Mouse (Mus musculus): Measurements from ENCODE around the gene Kcnb1. TPM values are rescaled to one million over a fixed set of nuclear protein-coding genes. Genes with fewer than 3 reads are reported as not detected.
A peak's percentile ranks its signal among the peaks of the same experiment; 100 is the strongest.

Gene Kcnb1
- polyA plus RNA-seq, 1 experiment from 2014 or later: 1.5 TPM

DNA sequence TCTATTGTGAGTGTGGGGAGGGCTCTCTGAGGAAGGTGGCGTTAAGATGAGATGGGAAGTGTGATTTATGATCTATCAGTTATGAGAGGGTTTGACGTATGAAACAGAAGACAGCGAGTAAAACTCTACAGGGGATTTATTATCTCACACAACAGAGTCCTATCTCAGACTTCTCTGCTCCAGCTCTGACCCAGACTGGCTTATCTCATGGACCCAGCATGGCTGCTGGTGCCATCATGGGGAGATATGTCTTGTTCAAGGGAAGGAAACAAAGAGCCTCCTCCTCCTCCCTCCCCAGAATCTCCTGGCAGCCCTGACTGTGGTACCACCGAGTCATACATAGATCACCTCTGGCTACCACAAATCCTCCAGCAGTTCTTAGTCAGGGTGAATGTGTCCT, 48.1 kb downstream of the Kcnb1 start:
- no peak for ATAC-seq (ENCODE audit: insufficient read depth, low FRiP score, low read depth)
- 0 out of 2 replicates have a peak, but pooled peaks cover 3% of the 10 kb centered on the region for H3K4me1 ChIP-seq
- no peaks in the 10 kb centered on the region for H3K36me3 ChIP-seq
- H3K4me2 ChIP-seq: no peak overlapping the region
- H3K4me3 ChIP-seq (replicated peaks): no peak overlapping the region
- H3K27ac ChIP-seq: no peak overlapping the region
- WGBS: 71% methylated on average over 4 of the region's 4 CpGs
- 0 out of 2 replicates have a peak, but pooled peaks cover 3% of the 10 kb centered on the region for H3K27me3 ChIP-seq (replicated peaks)
- H3K9ac ChIP-seq: no peak overlapping the region
- no peaks in the 10 kb centered on the region for H3K9me3 ChIP-seq

DNA sequence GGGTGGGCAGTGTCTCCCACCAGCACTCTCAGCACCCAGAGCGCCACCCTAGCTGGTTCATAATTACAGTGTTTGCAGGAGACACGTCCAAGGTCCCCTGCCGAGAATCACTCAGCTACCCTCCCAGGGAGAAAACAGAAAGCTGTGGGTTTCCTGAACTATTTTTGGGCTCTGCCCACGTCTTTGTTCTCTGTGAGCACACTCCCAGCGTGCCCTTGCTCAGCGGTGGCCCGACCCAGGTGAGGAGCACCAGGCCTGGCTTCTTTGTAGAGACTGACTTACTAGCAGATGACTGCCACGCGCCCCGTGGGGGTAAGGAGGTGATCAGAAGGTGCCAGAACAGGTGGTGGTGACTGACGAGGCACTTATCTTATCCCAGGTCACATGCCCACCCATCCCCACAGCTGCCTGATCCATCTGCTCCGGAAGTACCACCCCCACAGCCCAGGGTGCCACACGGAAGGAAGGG, 50.1 kb downstream of the Kcnb1 start:
- 53% methylated on average over 13 of the region's 13 CpGs for WGBS
- Histone ChIP-seq H3K4me1 (0 out of 2 replicates have a peak, but pooled peaks cover 3% of the 10 kb centered on the region), H3K36me3 (no peaks in the 10 kb centered on the region), H3K4me2 (no peak overlapping the region), H3K4me3 (replicated peaks) (no peak overlapping the region), H3K9ac (no peak overlapping the region), H3K9me3 (no peaks in the 10 kb centered on the region), H3K27me3 (replicated peaks) (no peaks in the 10 kb centered on the region), H3K27ac (no peak overlapping the region)
- ATAC-seq (ENCODE audit: insufficient read depth, low FRiP score, low read depth): no peak

DNA sequence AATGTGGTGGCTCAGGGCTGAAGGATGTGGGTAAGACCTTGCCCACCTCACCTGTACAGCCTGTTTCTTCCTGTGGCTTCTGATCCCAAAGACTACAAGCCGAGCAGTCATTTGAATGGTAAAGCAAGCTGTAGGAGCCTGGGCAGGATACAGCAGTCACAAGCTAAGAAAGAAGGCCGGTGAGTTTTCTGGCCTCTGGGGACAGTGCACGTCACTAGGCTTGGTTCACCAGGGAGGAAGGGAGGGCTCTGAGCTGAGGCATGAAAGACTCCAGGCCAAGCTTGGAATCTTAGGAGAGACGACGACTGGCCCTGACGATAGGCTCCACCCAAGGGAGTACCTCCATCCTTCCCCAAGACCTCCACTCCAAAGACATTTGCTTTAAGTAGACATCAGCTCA, 51.3 kb downstream of the Kcnb1 start:
- H3K27me3 ChIP-seq (replicated peaks): no peaks in the 10 kb centered on the region
- H3K9ac ChIP-seq: no peak overlapping the region
- no peak overlapping the region for H3K4me2 ChIP-seq
- H3K4me3 ChIP-seq (replicated peaks): no peak overlapping the region
- WGBS: 67% methylated on average over 6 of the region's 6 CpGs
- H3K36me3 ChIP-seq: no peaks in the 10 kb centered on the region
- H3K27ac ChIP-seq: no peak overlapping the region
- H3K9me3 ChIP-seq: no peaks in the 10 kb centered on the region
- no peaks in the 10 kb centered on the region for H3K4me1 ChIP-seq
- no peak for ATAC-seq (ENCODE audit: insufficient read depth, low FRiP score, low read depth)

DNA sequence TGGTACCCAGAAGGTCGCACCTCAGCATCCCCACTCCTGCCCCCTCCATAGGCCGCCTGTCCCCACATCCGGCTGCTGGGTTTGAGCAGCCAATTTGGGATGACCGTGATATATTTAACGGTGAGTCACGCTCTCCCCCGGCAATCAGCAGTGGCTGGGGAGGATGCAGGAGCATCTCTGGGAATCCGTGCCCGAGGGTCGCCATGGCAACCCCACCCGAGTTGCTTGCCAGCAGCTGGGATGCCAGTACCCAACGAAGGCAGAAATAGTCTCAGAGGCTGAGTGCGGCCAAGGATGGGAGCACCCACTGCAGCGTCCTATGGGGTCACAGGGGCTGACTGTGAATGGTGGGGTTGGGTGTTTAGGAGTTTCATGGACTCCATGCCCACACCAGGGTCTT, 53.0 kb downstream of the Kcnb1 start:
- Histone ChIP-seq H3K9ac (no peak overlapping the region), H3K9me3 (no peaks in the 10 kb centered on the region), H3K27ac (no peak overlapping the region), H3K4me3 (replicated peaks) (no peak overlapping the region), H3K36me3 (no peaks in the 10 kb centered on the region), H3K4me1 (no peaks in the 10 kb centered on the region), H3K27me3 (replicated peaks) (no peaks in the 10 kb centered on the region), H3K4me2 (no peak overlapping the region)
- ATAC-seq (ENCODE audit: insufficient read depth, low FRiP score, low read depth): no peak
- 77% methylated on average over 14 of the region's 14 CpGs for WGBS

DNA sequence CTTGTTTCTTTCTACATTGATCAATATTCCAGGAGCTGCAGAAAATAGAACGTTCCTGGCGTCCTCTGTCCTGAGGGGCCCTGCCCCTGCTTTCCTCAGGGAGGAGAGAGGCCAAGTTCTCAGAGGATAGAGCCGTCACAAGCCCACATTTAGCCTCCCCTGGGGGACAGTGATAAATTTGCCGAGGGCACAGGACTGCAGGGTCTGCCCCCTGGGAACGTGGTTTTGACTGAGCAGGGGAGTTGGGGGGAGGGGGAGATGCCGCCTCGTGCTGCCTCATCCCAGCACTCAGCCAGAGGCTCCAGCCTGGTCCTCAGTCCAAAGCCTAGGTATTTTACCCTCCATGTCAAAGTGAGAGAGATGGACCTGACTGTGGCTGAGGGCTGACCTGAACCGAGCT, 57.9 kb downstream of the Kcnb1 start:
- Histone ChIP-seq H3K27me3 (replicated peaks) (no peaks in the 10 kb centered on the region), H3K9me3 (no peaks in the 10 kb centered on the region), H3K4me1 (peaks cover 23% of the 10 kb centered on the region), H3K27ac (no peak overlapping the region), H3K4me3 (replicated peaks) (no peak overlapping the region), H3K9ac (no peak overlapping the region), H3K36me3 (no peaks in the 10 kb centered on the region), H3K4me2 (no peak overlapping the region)
- ATAC-seq (ENCODE audit: insufficient read depth, low FRiP score, low read depth): no peak
- WGBS: 28% methylated on average over 8 of the region's 8 CpGs

DNA sequence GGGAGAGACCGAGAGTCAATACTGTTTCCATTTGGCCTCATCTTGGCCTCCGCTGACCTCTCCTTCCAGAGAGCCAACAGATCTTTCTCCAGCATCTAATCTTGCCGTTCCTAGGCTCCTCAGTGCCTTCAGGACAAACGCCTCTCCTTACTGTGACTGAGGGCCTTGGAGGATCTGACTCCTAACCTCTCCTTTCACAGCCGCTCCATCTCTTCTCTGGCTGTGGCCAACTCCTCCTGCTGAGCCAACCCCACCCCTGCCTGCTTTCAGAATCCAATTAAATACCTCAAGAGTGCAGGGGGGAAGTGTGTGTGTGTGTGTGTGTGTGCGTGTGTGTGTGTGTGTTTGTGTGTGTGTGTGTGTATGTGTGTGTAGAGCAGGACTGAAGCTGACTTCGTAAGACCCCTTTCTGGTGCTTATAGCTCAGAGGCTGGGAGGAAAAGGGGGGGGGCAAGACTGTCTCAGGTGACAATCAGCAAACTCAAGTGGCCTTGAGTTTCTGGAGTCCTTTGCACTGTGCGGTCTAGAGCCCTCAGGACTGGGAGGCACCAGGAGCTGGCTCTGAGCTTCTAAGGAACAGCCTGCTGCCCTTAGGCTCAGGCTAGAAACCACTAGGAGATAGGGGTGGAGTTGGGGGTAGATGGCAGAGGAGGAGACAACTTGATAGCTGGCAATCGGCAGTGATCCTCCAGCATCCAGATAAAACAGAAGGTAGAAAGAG, 59.7 kb downstream of the Kcnb1 start:
- Histone ChIP-seq H3K36me3 (no peaks in the 10 kb centered on the region), H3K9me3 (no peaks in the 10 kb centered on the region), H3K27ac (peak overlapping the region; percentile 94), H3K4me1 (peaks cover 23% of the 10 kb centered on the region), H3K27me3 (replicated peaks) (no peaks in the 10 kb centered on the region), H3K9ac (no peak overlapping the region), H3K4me2 (peak overlapping the region; percentile 62), H3K4me3 (replicated peaks) (peak overlapping the region; percentile 39; the same call in 1 of the 2 replicates)
- ATAC-seq (ENCODE audit: insufficient read depth, low FRiP score, low read depth): peak; percentile 25
- 23% methylated on average over 9 of the region's 9 CpGs for WGBS

DNA sequence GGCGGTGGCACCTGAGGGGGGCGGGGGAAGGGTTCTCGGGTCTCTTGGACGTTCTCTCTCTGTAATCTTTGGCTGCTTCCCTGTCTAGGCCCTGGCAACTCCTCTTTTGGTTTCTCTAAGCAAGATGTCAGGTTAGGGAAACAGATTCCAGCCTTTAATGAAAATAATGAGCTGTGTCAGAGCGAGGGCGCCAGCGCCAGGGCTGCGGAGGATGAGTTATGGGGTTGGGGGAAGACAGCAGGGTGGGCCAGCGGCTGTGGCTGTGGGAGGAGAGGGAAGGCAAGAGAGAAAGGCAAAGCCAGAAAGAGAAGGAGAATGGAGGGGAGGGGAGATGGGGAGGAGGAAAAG, 60.4 kb downstream of the Kcnb1 start:
- no peaks in the 10 kb centered on the region for H3K36me3 ChIP-seq
- ATAC-seq (ENCODE audit: insufficient read depth, low FRiP score, low read depth): peak; percentile 72; the same call in 1 of the 2 replicates
- no peak overlapping the region for H3K9ac ChIP-seq
- H3K27ac ChIP-seq: peak overlapping the region; percentile 94
- H3K9me3 ChIP-seq: no peaks in the 10 kb centered on the region
- WGBS: 9% methylated on average over 9 of the region's 9 CpGs
- H3K4me1 ChIP-seq: peaks cover 23% of the 10 kb centered on the region
- H3K4me3 ChIP-seq (replicated peaks): peak overlapping the region; percentile 39
- peak overlapping the region; percentile 62 for H3K4me2 ChIP-seq
- no peaks in the 10 kb centered on the region for H3K27me3 ChIP-seq (replicated peaks)

DNA sequence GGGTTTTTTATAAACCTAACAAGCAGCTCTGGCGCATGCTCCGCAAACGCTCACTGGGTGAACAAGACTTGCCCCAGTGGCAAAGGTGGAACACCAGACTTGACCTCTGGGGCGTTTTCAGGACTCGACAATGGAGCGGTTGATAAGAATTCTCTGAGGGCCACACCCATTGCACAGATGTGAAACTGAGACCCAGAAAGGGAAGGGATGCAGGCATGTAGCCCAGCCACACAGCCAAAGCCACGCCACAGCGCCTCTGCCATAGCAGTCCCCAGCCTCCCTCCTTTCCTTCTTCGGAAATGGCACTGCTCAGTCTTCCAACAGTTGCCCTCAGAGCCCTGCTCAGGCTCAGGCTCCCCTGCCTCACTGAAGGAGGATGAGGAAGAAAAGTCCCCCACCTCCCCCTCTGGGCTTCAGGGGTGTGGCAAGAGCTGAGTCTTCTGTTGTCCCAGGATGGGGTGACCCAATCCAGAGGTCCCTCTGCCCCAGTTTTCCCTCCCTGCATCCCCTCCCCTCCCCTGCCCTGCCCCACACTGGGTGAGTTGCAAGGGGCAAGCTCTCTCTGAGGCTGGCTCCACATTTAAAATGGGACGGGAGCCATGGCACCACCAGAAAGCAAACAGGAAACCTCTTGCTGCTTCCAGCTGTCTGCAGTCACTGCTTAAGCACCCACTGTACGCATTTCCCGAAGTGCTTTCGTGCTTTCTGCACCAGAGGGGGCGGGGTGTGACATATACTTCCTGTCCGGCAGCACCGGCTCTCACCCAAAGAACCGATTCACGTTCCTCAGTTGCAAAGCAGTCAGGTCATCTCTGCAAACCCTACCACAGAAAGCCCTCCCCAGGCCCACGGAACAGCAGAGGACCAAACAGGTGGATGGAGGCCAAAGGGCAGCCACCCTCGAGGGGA, 61.0 kb downstream of the Kcnb1 start:
- no peaks in the 10 kb centered on the region for H3K27me3 ChIP-seq (replicated peaks)
- 20% methylated on average over 20 of the region's 20 CpGs for WGBS
- H3K36me3 ChIP-seq: no peaks in the 10 kb centered on the region
- no peaks in the 10 kb centered on the region for H3K9me3 ChIP-seq
- peaks cover 28% of the 10 kb centered on the region for H3K4me1 ChIP-seq
- H3K4me2 ChIP-seq: peak overlapping the region; percentile 62
- peak; percentile 54; the same call in 1 of the 2 replicates for ATAC-seq (ENCODE audit: insufficient read depth, low FRiP score, low read depth)
- no peak overlapping the region for H3K9ac ChIP-seq
- H3K4me3 ChIP-seq (replicated peaks): peak overlapping the region; percentile 39
- H3K27ac ChIP-seq: peak overlapping the region; percentile 94

DNA sequence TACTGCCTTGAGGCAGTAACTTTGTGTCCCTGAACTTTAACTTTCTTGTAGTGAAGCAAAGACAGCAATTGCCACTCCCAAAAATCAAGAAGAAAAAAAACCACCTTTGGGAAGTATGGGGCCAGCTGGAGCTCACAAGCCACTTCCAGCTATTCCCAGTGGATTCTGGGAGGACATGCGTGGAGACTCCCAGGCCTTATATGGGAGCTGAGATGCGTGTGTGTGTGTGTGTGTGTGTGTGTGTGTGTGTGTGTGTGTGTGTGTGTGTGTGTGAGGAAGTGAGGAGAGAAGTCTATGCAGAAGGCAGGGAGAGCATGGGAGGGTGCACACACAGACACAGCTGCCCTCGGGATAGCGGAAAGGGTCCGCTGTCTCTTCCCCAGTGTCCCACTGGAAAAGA, 62.6 kb downstream of the Kcnb1 start:
- H3K27ac ChIP-seq: no peak overlapping the region
- no peaks in the 10 kb centered on the region for H3K36me3 ChIP-seq
- H3K9ac ChIP-seq: no peak overlapping the region
- ATAC-seq (ENCODE audit: insufficient read depth, low FRiP score, low read depth): no peak
- no peak overlapping the region for H3K4me2 ChIP-seq
- no peaks in the 10 kb centered on the region for H3K27me3 ChIP-seq (replicated peaks)
- 72% methylated on average over 5 of the region's 5 CpGs for WGBS
- H3K4me3 ChIP-seq (replicated peaks): no peak overlapping the region
- no peaks in the 10 kb centered on the region for H3K9me3 ChIP-seq
- peaks cover 34% of the 10 kb centered on the region for H3K4me1 ChIP-seq

DNA sequence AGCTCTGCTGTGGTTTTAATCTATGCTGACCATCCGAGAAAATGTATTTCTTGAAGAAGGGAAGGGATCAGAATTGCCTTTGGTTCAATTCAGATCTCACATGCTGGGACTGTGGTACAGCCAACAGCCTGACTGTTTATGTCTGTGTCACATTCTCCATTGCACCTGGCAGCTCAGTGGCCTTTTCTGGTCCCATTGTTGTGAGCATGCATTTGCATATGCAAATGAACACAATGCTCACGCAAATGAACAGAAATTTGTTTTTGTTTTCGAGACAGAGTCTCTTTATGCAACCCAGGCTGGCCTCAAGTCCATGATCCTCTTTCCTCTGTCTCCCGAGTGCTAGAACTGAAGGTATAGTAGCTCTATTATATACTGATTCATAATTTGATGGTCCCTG, 64.2 kb downstream of the Kcnb1 start:
- WGBS: 67% methylated on average over 4 of the region's 4 CpGs
- H3K27me3 ChIP-seq (replicated peaks): no peaks in the 10 kb centered on the region
- no peak overlapping the region for H3K9ac ChIP-seq
- no peak overlapping the region for H3K4me2 ChIP-seq
- no peak overlapping the region for H3K4me3 ChIP-seq (replicated peaks)
- H3K36me3 ChIP-seq: no peaks in the 10 kb centered on the region
- no peak for ATAC-seq (ENCODE audit: insufficient read depth, low FRiP score, low read depth)
- no peak overlapping the region for H3K27ac ChIP-seq
- H3K9me3 ChIP-seq: no peaks in the 10 kb centered on the region
- H3K4me1 ChIP-seq: peaks cover 37% of the 10 kb centered on the region

DNA sequence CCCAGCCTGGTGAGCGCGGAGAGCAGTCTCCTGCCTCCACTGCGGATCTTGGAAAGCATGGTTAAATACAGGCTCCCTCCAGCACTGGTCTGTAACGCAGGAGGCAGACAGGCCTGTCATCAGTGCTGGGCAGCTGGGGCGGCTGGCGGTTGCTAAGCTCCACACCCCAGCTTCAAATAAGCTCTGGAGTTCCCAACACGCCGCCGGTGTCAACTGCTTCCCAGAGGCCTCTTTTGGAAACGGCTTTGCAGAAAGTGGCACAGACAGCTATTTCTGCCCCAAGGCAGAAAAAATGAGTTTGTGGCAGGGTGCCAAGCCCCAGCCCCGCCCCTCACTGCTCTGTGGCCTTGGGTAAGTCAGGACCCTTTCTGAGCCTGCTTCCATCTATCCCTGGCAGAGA, 66.0 kb downstream of the Kcnb1 start:
- Histone ChIP-seq H3K27me3 (replicated peaks) (no peaks in the 10 kb centered on the region), H3K27ac (peak overlapping the region; percentile 44; the same call in 1 of the 2 replicates)
- 23% methylated on average over 11 of the region's 11 CpGs for WGBS

DNA sequence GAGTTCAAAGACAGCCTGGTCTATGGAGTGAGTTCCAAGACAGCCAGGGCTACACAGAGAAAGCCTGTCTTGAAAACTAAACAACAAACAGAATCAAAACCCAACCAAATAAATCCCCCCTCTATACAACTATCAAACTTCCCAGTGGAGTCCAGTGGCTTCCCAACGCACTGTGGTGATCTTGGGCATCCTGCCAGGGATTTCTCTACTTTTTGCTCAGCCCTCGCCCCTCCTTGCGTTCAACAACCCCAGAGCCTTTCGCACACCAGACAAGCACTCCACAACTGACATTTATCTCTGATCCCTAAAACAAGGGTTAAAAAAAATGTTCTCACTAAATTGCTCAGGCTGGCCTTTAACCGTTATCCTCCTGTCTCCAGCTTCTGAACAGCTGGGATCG, 67.2 kb downstream of the Kcnb1 start:
- ATAC-seq (ENCODE audit: insufficient read depth, low FRiP score, low read depth): no peak
- 54% methylated on average over 6 of the region's 6 CpGs for WGBS

More for the DNA sequence above, 66.0 kb downstream of the Kcnb1 start:
- ATAC-seq (ENCODE audit: insufficient read depth, low FRiP score, low read depth): 0 out of 2 replicates have a peak, but pooled peaks have one; percentile 21
- H3K4me2 ChIP-seq: no peak overlapping the region
- no peaks in the 10 kb centered on the region for H3K9me3 ChIP-seq
- H3K36me3 ChIP-seq: no peaks in the 10 kb centered on the region
- peaks cover 21% of the 10 kb centered on the region for H3K4me1 ChIP-seq
- H3K9ac ChIP-seq: no peak overlapping the region
- no peak overlapping the region for H3K4me3 ChIP-seq (replicated peaks)

More for the DNA sequence above, 67.2 kb downstream of the Kcnb1 start:
- peaks cover 16% of the 10 kb centered on the region for H3K4me1 ChIP-seq
- H3K9me3 ChIP-seq: no peaks in the 10 kb centered on the region
- no peak overlapping the region for H3K4me3 ChIP-seq (replicated peaks)
- no peaks in the 10 kb centered on the region for H3K36me3 ChIP-seq
- no peak overlapping the region for H3K9ac ChIP-seq
- no peaks in the 10 kb centered on the region for H3K27me3 ChIP-seq (replicated peaks)
- no peak overlapping the region for H3K4me2 ChIP-seq
- no peak overlapping the region for H3K27ac ChIP-seq
